Mouse (Mus musculus): ENCODE data around the gene Hoxc13. TPM values are rescaled to one million over a fixed set of nuclear protein-coding genes. Genes with fewer than 3 reads are reported as not detected.
A peak's percentile ranks its signal among the peaks of the same experiment; 100 is the strongest.

Gene Hoxc13
- total and polyA plus RNA-seq, 2 experiments from 2014 or later = not detected

GRCm38 (mm10) chr15:102970740-102971139 lies 49.8 kb downstream of the Hoxc13 start:
- no peak for ATAC-seq
- H3K4me2 ChIP-seq (ENCODE audit: low read depth) = no peak overlapping the region
- H3K4me3 ChIP-seq (ENCODE audit: low read depth, low read length) = no peak overlapping the region
- WGBS = 2% methylated on average over 12 of the region's 12 CpGs
- no peaks in the 10 kb centered on the region for H3K4me1 ChIP-seq (ENCODE audit: insufficient read depth)
- no peaks in the 10 kb centered on the region for H3K36me3 ChIP-seq (ENCODE audit: insufficient read depth)
- no peaks in the 10 kb centered on the region for H3K9me3 ChIP-seq (ENCODE audit: low read length)
- no peak overlapping the region for H3K9ac ChIP-seq
- DNase-seq = no peak
- TF ChIP-seq CTCF (IDR thresholded peaks at IDR 0.05; ENCODE audit: low read depth) = peak; percentile 47
- peaks cover 97% of the 10 kb centered on the region for H3K27me3 ChIP-seq (ENCODE audit: insufficient read depth, low read length)
- H3K27ac ChIP-seq (ENCODE audit: low read depth, low read length) = no peak overlapping the region

GRCm38 (mm10) chr15:102972254-102972653 lies 51.4 kb downstream of the Hoxc13 start:
- 2% methylated on average over 21 of the region's 21 CpGs for WGBS
- Histone ChIP-seq H3K4me2 (ENCODE audit: low read depth) (no peak overlapping the region), H3K4me1 (ENCODE audit: insufficient read depth) (no peaks in the 10 kb centered on the region), H3K36me3 (ENCODE audit: insufficient read depth) (no peaks in the 10 kb centered on the region), H3K27me3 (ENCODE audit: insufficient read depth, low read length) (peaks cover 91% of the 10 kb centered on the region), H3K9ac (no peak overlapping the region), H3K27ac (ENCODE audit: low read depth, low read length) (no peak overlapping the region), H3K9me3 (ENCODE audit: low read length) (no peaks in the 10 kb centered on the region), H3K4me3 (ENCODE audit: low read depth, low read length) (no peak overlapping the region)
- no peak for ATAC-seq
- no peak for TF ChIP-seq CTCF (IDR thresholded peaks at IDR 0.05; ENCODE audit: low read depth)
- DNase-seq = no peak

- ATAC-seq = no peak
- H3K27me3 ChIP-seq (ENCODE audit: insufficient read depth, low read length) = peaks cover 91% of the 10 kb centered on the region
- no peak overlapping the region for H3K27ac ChIP-seq (ENCODE audit: low read depth, low read length)
- H3K9me3 ChIP-seq (ENCODE audit: low read length) = no peaks in the 10 kb centered on the region
- TF ChIP-seq CTCF (IDR thresholded peaks at IDR 0.05; ENCODE audit: low read depth) = no peak
- H3K9ac ChIP-seq = no peak overlapping the region
- H3K4me3 ChIP-seq (ENCODE audit: low read depth, low read length) = no peak overlapping the region
- H3K4me1 ChIP-seq (ENCODE audit: insufficient read depth) = no peaks in the 10 kb centered on the region
- H3K4me2 ChIP-seq (ENCODE audit: low read depth) = no peak overlapping the region
- WGBS = 1% methylated on average over 6 of the region's 6 CpGs
- no peak for DNase-seq
- no peaks in the 10 kb centered on the region for H3K36me3 ChIP-seq (ENCODE audit: insufficient read depth)
Observed at GRCm38 (mm10) chr15:102972753-102973152, 51.9 kb downstream of the Hoxc13 start.

GRCm38 (mm10) chr15:102975034-102975433 lies 54.1 kb downstream of the Hoxc13 start:
- H3K4me1 ChIP-seq (ENCODE audit: insufficient read depth) = no peaks in the 10 kb centered on the region
- DNase-seq (no peak), ATAC-seq (no peak)
- H3K27me3 ChIP-seq (ENCODE audit: insufficient read depth, low read length) = peaks cover 93% of the 10 kb centered on the region
- H3K9ac ChIP-seq = no peak overlapping the region
- no peak overlapping the region for H3K27ac ChIP-seq (ENCODE audit: low read depth, low read length)
- WGBS = 5% methylated on average over 7 of the region's 7 CpGs
- H3K9me3 ChIP-seq (ENCODE audit: low read length) = no peaks in the 10 kb centered on the region
- no peak for TF ChIP-seq CTCF (IDR thresholded peaks at IDR 0.05; ENCODE audit: low read depth)
- H3K4me3 ChIP-seq (ENCODE audit: low read depth, low read length) = no peak overlapping the region
- H3K4me2 ChIP-seq (ENCODE audit: low read depth) = no peak overlapping the region
- H3K36me3 ChIP-seq (ENCODE audit: insufficient read depth) = no peaks in the 10 kb centered on the region

- H3K36me3 ChIP-seq (ENCODE audit: insufficient read depth) = no peaks in the 10 kb centered on the region
- WGBS = 2% methylated on average over 21 of the region's 21 CpGs
- ATAC-seq = no peak
- H3K27ac ChIP-seq (ENCODE audit: low read depth, low read length) = no peak overlapping the region
- DNase-seq = no peak
- H3K4me3 ChIP-seq (ENCODE audit: low read depth, low read length) = no peak overlapping the region
- no peaks in the 10 kb centered on the region for H3K9me3 ChIP-seq (ENCODE audit: low read length)
- no peak overlapping the region for H3K4me2 ChIP-seq (ENCODE audit: low read depth)
- peaks cover 93% of the 10 kb centered on the region for H3K27me3 ChIP-seq (ENCODE audit: insufficient read depth, low read length)
- no peak for TF ChIP-seq CTCF (IDR thresholded peaks at IDR 0.05; ENCODE audit: low read depth)
- no peaks in the 10 kb centered on the region for H3K4me1 ChIP-seq (ENCODE audit: insufficient read depth)
- H3K9ac ChIP-seq = no peak overlapping the region
Observed at GRCm38 (mm10) chr15:102975688-102976111, 54.8 kb downstream of the Hoxc13 start.

GRCm38 (mm10) chr15:102976171-102976570 lies 55.3 kb downstream of the Hoxc13 start, which contains the start of gene Hoxc9:
Gene Hoxc9, plus strand, starts transcription at chr15:102976439.
- DNase-seq (no peak), ATAC-seq (no peak)
- Histone ChIP-seq H3K36me3 (ENCODE audit: insufficient read depth) (no peaks in the 10 kb centered on the region), H3K4me1 (ENCODE audit: insufficient read depth) (no peaks in the 10 kb centered on the region), H3K27ac (ENCODE audit: low read depth, low read length) (no peak within 1 kb of the TSS), H3K4me3 (ENCODE audit: low read depth, low read length) (no peak within 1 kb of the TSS), H3K9me3 (ENCODE audit: low read length) (no peaks in the 10 kb centered on the region), H3K4me2 (ENCODE audit: low read depth) (no peak within 1 kb of the TSS), H3K27me3 (ENCODE audit: insufficient read depth, low read length) (peaks cover 93% of the 10 kb centered on the region), H3K9ac (no peak within 1 kb of the TSS)
- TF ChIP-seq CTCF (IDR thresholded peaks at IDR 0.05; ENCODE audit: low read depth) = no peak
- 2% methylated on average over 16 of the region's 20 CpGs for WGBS

- no peak for TF ChIP-seq CTCF (IDR thresholded peaks at IDR 0.05; ENCODE audit: low read depth)
- Histone ChIP-seq H3K4me2 (ENCODE audit: low read depth) (no peak overlapping the region), H3K27me3 (ENCODE audit: insufficient read depth, low read length) (peaks cover 93% of the 10 kb centered on the region), H3K4me1 (ENCODE audit: insufficient read depth) (no peaks in the 10 kb centered on the region), H3K27ac (ENCODE audit: low read depth, low read length) (no peak overlapping the region), H3K9ac (no peak overlapping the region), H3K36me3 (ENCODE audit: insufficient read depth) (no peaks in the 10 kb centered on the region), H3K4me3 (ENCODE audit: low read depth, low read length) (no peak overlapping the region), H3K9me3 (ENCODE audit: low read length) (no peaks in the 10 kb centered on the region)
- no peak for DNase-seq
- WGBS = under 1% methylated on average over 37 of the region's 37 CpGs
- no peak for ATAC-seq
Observed at GRCm38 (mm10) chr15:102976631-102977422, 55.9 kb downstream of the Hoxc13 start.

Data from forebrain, postnatal 0 days (tissue).